Mouse (Mus musculus) bone marrow, adult 2 months (tissue): Measurements from ENCODE around the gene Pfkfb2.

Experiments used
- CTCF ChIP-seq: fragments of 200-500 bp; IDR thresholded peaks from 2 replicates; pipeline ENCODE4 v1.5.1; 2011; ENCODE audit warnings: low read length, control low read depth; ENCODE audit not compliant: control insufficient read depth, insufficient read depth
- POLR2A ChIP-seq: fragments of 200-500 bp; IDR thresholded peaks from 2 replicates; pipeline ENCODE4 v1.6.1; 2011; ENCODE audit warnings: low read depth, mild to moderate bottlenecking, control low read depth, low read length, borderline replicate concordance; ENCODE audit not compliant: control insufficient read depth

DNA sequence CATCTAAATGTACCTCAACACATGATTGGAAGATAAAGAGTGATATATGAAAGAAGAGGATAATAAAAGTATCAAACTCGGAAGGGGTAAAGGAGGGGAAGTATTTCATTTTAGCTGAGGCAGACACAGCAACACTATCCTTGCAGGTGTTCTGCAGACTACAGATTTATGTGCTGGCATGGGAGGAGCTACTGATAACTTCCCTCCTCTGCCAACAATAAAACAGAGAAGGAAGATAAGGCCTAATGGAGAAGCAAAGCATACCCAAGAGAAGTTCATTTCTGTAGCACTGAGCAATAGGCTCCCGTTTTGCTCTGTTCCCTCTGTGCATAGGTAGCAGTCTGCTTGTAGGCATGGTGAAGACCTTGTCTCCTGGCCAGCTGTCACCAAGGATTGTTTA is 48.0 kb downstream of the Pfkfb2 start:
- TF ChIP-seq CTCF = no peak
- TF ChIP-seq POLR2A = no peak
